Mouse (Mus musculus): ENCODE results near the gene Slc5a2. TPM values are rescaled to one million over a fixed set of nuclear protein-coding genes. Genes with fewer than 3 reads are reported as not detected.

The Slc5a2 gene
- total RNA-seq (2014; rRNA removed), result not detected in 2 replicates
- 0.38 and 0.42 TPM in 2 replicates for polyA plus RNA-seq (2015; fragmentation: Nextera tagmentation; extraction: Ambion mirVana)

DNA sequence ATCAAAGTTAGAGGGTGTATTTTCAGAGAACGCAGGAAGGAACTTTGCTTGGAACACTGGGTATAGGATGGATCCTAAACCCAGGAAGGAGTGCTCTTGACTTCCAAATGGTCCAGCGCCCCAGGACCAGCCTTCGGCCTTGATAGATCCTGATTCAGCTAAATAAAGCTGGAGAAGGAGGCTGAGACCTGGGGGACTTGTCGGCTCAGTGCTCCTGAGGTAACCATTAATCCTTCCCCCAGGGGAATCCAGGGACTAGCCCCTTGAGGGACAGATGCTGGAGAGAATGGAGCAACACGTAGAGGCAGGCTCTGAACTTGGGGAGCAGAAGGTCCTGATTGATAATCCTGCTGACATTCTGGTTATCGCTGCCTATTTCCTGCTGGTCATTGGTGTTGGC, at the start of gene Slc5a2:
Gene Slc5a2 (plus strand): TSS at position 247 of the 400 bp plus-strand sequence.
- no peak within 1 kb of the TSS for H3K4me2 ChIP-seq (ENCODE audit: low read depth, low read length)
- no peaks in the 10 kb centered on the region for H3K9me3 ChIP-seq (ENCODE audit: low read length)
- ATAC-seq (no peak), DNase-seq (ENCODE audit: low spot score) (no peak)
- no peaks in the 10 kb centered on the region for H3K36me3 ChIP-seq (ENCODE audit: insufficient read depth, low read length)
- no peak within 1 kb of the TSS for H3K4me3 ChIP-seq (ENCODE audit: low read length)
- H3K27me3 ChIP-seq (ENCODE audit: insufficient read depth, low read length), result no peaks in the 10 kb centered on the region
- WGBS, result 86% methylated on average over 6 of the region's 6 CpGs
- H3K4me1 ChIP-seq (ENCODE audit: insufficient read depth, low read length), result no peaks in the 10 kb centered on the region
- no peak for TF ChIP-seq CTCF (IDR thresholded peaks at IDR 0.05; ENCODE audit: low read depth)
- H3K27ac ChIP-seq, result no peak within 1 kb of the TSS
- no peak within 1 kb of the TSS for H3K9ac ChIP-seq (replicated peaks; ENCODE audit: low read length)

DNA sequence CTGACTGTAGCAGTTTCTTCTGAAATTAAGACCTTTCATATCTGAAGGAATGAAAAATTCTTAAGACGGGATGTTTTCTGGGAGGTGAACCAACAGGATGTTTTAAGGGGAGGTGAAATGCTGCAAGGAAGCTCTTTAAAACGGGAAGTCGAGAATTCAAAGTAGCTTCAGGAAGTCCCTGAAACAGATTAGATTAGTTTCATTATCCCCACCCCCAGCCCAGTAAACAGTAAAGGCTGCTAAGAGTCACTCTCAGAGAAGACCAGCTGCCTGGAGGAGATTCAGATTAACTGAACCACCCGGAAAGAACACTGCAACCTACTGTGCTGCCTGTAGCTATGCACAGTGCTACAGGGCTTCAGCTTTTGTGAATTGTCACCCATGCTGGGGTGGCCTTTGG, 45.5 kb upstream of the Slc5a2 start:
- Histone ChIP-seq H3K4me1 (ENCODE audit: insufficient read depth, low read length) (no peaks in the 10 kb centered on the region), H3K36me3 (ENCODE audit: insufficient read depth, low read length) (no peaks in the 10 kb centered on the region), H3K4me2 (ENCODE audit: low read depth, low read length) (no peak overlapping the region), H3K9me3 (ENCODE audit: low read length) (no peaks in the 10 kb centered on the region), H3K27ac (no peak overlapping the region), H3K4me3 (ENCODE audit: low read length) (no peak overlapping the region), H3K27me3 (ENCODE audit: insufficient read depth, low read length) (no peaks in the 10 kb centered on the region), H3K9ac (replicated peaks; ENCODE audit: low read length) (no peak overlapping the region)
- DNase-seq (ENCODE audit: low spot score) (no peak), ATAC-seq (no peak)
- WGBS, result 86% methylated on average over 4 of the region's 4 CpGs
- TF ChIP-seq CTCF (IDR thresholded peaks at IDR 0.05; ENCODE audit: low read depth), result no peak

DNA sequence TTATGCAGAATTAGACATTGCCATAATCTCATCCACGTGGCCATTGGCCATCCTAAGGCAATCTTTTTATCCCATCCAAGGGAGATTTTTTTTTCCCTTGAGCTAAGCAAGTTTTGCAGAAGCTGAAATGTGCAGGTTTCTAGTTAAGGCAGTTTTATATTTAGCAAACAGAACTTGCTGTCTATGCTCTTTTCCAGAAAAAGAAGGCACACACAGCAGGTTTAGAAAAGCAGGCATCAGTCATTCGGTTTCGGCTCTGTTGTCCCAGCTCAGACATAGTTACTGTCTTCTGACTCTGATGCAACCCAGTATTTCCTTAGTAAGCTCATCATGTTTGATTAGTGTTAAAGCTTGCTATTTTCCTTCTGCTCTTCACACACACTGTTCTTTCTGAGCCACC, 44.5 kb upstream of the Slc5a2 start:
- Histone ChIP-seq H3K27me3 (ENCODE audit: insufficient read depth, low read length) (no peaks in the 10 kb centered on the region), H3K4me2 (ENCODE audit: low read depth, low read length) (no peak overlapping the region), H3K4me1 (ENCODE audit: insufficient read depth, low read length) (no peaks in the 10 kb centered on the region), H3K27ac (no peak overlapping the region), H3K9ac (replicated peaks; ENCODE audit: low read length) (no peak overlapping the region), H3K4me3 (ENCODE audit: low read length) (no peak overlapping the region), H3K9me3 (ENCODE audit: low read length) (no peaks in the 10 kb centered on the region), H3K36me3 (ENCODE audit: insufficient read depth, low read length) (no peaks in the 10 kb centered on the region)
- no peak for DNase-seq (ENCODE audit: low spot score)
- TF ChIP-seq CTCF (IDR thresholded peaks at IDR 0.05; ENCODE audit: low read depth), result no peak
- WGBS, result 83% methylated on average over 3 of the region's 3 CpGs
- ATAC-seq, result no peak

DNA sequence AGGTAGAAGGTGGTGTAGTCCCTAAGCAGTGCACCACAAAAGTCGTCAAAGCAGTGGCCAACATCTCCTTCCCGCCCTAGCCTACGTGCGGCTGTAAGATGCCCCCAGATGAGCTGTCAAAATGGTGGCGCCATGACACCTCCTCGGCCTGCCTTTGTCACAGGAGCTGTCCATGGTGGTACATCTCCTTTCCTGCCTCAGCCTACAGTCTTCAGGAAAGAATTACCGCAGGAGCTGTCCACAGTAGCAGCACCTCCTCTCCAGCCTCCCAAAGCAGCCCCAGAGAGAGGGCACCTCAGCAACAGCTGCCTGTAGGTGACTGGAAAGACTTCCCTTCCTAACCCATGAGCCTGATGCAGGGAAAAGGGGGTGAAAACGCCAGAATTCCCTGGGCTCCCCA, 33.7 kb upstream of the Slc5a2 start:
- Histone ChIP-seq H3K4me3 (ENCODE audit: low read length) (no peak overlapping the region), H3K27ac (no peak overlapping the region), H3K36me3 (ENCODE audit: insufficient read depth, low read length) (no peaks in the 10 kb centered on the region), H3K27me3 (ENCODE audit: insufficient read depth, low read length) (no peaks in the 10 kb centered on the region), H3K9me3 (ENCODE audit: low read length) (no peaks in the 10 kb centered on the region), H3K4me1 (ENCODE audit: insufficient read depth, low read length) (no peaks in the 10 kb centered on the region), H3K9ac (replicated peaks; ENCODE audit: low read length) (no peak overlapping the region), H3K4me2 (ENCODE audit: low read depth, low read length) (no peak overlapping the region)
- 51% methylated on average over 8 of the region's 8 CpGs for WGBS
- DNase-seq (ENCODE audit: low spot score), result no peak
- no peak for ATAC-seq
- no peak for TF ChIP-seq CTCF (IDR thresholded peaks at IDR 0.05; ENCODE audit: low read depth)

DNA sequence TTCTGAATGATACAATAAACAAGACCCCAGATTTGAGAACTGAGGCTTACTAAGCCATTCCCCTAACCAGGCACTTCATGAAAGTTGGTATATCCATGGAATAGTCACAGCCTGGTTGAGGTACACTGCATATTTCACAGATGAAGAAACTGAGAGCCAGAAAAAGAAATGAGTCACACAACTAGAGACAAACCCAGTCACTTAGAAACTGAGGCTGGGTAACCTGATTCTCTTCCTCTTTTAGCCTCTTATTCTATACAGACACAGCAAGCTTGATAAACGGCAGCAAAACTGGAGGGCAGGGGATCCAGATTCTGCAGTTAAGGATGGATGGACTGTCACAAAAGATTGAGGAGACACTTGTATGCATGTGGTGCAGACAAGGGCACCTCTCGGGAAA, 30.7 kb upstream of the Slc5a2 start:
- DNase-seq (ENCODE audit: low spot score), result no peak
- H3K27me3 ChIP-seq (ENCODE audit: insufficient read depth, low read length), result no peaks in the 10 kb centered on the region
- H3K4me2 ChIP-seq (ENCODE audit: low read depth, low read length), result no peak overlapping the region
- no peaks in the 10 kb centered on the region for H3K4me1 ChIP-seq (ENCODE audit: insufficient read depth, low read length)
- no peaks in the 10 kb centered on the region for H3K36me3 ChIP-seq (ENCODE audit: insufficient read depth, low read length)
- H3K9me3 ChIP-seq (ENCODE audit: low read length), result no peaks in the 10 kb centered on the region
- no peak for TF ChIP-seq CTCF (IDR thresholded peaks at IDR 0.05; ENCODE audit: low read depth)
- H3K27ac ChIP-seq, result no peak overlapping the region
- no peak overlapping the region for H3K9ac ChIP-seq (replicated peaks; ENCODE audit: low read length)
- 83% methylated on average over 2 of the region's 2 CpGs for WGBS
- no peak for ATAC-seq
- no peak overlapping the region for H3K4me3 ChIP-seq (ENCODE audit: low read length)

DNA sequence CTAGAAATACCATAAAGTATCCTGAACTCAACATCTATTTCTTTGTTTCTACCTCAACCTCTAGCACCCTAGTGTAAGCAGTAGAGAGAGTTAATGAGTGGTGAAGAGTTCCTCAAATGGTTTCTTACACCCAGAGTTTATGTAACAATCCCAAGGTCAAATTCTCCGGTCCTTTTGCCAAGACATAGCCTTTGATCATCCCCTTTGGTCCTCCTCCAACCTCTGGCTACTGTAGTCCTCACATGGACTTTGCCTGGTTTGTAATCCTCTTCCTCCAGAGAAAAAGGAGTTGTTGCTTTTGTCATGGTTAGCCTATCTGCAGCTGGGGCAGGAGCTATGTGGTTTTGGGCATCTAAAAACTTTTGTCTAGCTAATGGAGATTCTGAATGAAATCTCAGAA, 30.0 kb upstream of the Slc5a2 start:
- H3K27ac ChIP-seq, result no peak overlapping the region
- H3K4me2 ChIP-seq (ENCODE audit: low read depth, low read length), result no peak overlapping the region
- no peak for TF ChIP-seq CTCF (IDR thresholded peaks at IDR 0.05; ENCODE audit: low read depth)
- WGBS, result 81% methylated on average over 1 of the region's 1 CpGs
- no peak overlapping the region for H3K4me3 ChIP-seq (ENCODE audit: low read length)
- H3K9ac ChIP-seq (replicated peaks; ENCODE audit: low read length), result no peak overlapping the region
- ATAC-seq (no peak), DNase-seq (ENCODE audit: low spot score) (no peak)
- no peaks in the 10 kb centered on the region for H3K27me3 ChIP-seq (ENCODE audit: insufficient read depth, low read length)
- no peaks in the 10 kb centered on the region for H3K4me1 ChIP-seq (ENCODE audit: insufficient read depth, low read length)
- H3K9me3 ChIP-seq (ENCODE audit: low read length), result no peaks in the 10 kb centered on the region
- H3K36me3 ChIP-seq (ENCODE audit: insufficient read depth, low read length), result peaks cover 4% of the 10 kb centered on the region; the same call in 1 of the 2 replicates

DNA sequence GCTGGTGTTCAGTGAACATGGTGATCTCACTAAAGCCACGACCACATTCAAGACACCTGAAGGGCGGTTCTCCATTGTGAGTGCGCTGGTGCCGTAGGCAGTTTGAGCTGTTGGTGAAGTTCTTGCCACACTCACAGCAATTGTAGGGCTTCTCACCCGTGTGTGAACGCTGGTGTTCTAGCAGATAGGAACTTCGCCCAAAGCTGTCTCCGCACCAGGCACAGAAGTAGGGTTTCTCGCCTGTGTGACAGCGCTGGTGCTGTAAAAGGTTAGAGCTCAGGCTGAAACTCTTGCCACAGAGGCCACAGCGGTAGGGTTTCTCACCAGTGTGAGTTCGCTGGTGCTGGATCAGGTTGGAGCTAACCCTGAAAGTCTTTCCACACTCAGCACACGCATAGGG, 29.0 kb upstream of the Slc5a2 start:
- no peaks in the 10 kb centered on the region for H3K27me3 ChIP-seq (ENCODE audit: insufficient read depth, low read length)
- peak overlapping the region; percentile 93; the same call in 1 of the 2 replicates for H3K4me2 ChIP-seq (ENCODE audit: low read depth, low read length)
- peak overlapping the region; percentile 97; the same call in 1 of the 2 replicates for H3K27ac ChIP-seq
- H3K4me1 ChIP-seq (ENCODE audit: insufficient read depth, low read length), result no peaks in the 10 kb centered on the region
- H3K9me3 ChIP-seq (ENCODE audit: low read length), result no peaks in the 10 kb centered on the region
- WGBS, result 95% methylated on average over 13 of the region's 13 CpGs
- H3K4me3 ChIP-seq (ENCODE audit: low read length), result no peak overlapping the region
- ATAC-seq (no peak), DNase-seq (ENCODE audit: low spot score) (no peak)
- H3K9ac ChIP-seq (replicated peaks; ENCODE audit: low read length), result no peak overlapping the region
- no peak for TF ChIP-seq CTCF (IDR thresholded peaks at IDR 0.05; ENCODE audit: low read depth)
- peaks cover 10% of the 10 kb centered on the region; the same call in 1 of the 2 replicates for H3K36me3 ChIP-seq (ENCODE audit: insufficient read depth, low read length)

Data from hindbrain, postnatal 0 days (tissue).